In genomic region chr1:153035328-153035944, GRCm38 (mm10) we compare ENCODE assay signal across 8 mouse cellular contexts.
DNase-seq lines count a peak whose midpoint lies in the region; ATAC-seq and TF ChIP-seq lines count a peak whose summit lies in the region.

No protein-coding gene starts in this region.

- peak; percentile 81 for TF ChIP-seq CTCF in stomach, postnatal 0 days (IDR thresholded peaks at IDR 0.05; ENCODE audit: low read depth)

- 36% methylated on average over 6 of the region's 6 CpGs for WGBS in heart, embryonic 15.5 days
- 37% methylated on average over 6 of the region's 6 CpGs for WGBS in heart, embryonic 11.5 days (ENCODE audit: insufficient replicate concordance)
- 31% methylated on average over 6 of the region's 6 CpGs for WGBS in embryonic facial prominence, embryonic 12.5 days
- 32% methylated on average over 6 of the region's 6 CpGs for WGBS in hindbrain, embryonic 11.5 days
- WGBS in midbrain, embryonic 10.5 days: 42% methylated on average over 6 of the region's 6 CpGs
- 37% methylated on average over 6 of the region's 6 CpGs for WGBS in stomach, postnatal 0 days

- no peaks in the 10 kb centered on the region for H3K27me3 ChIP-seq in heart, embryonic 15.5 days
- no peaks in the 10 kb centered on the region for H3K27me3 ChIP-seq in heart, embryonic 11.5 days (ENCODE audit: control insufficient read depth, insufficient read depth, low read length)
- no peaks in the 10 kb centered on the region for H3K27me3 ChIP-seq in embryonic facial prominence, embryonic 12.5 days
- H3K27me3 ChIP-seq in hindbrain, embryonic 11.5 days (ENCODE audit: control insufficient read depth, insufficient read depth, low read length): no peaks in the 10 kb centered on the region
- H3K27me3 ChIP-seq in midbrain, embryonic 10.5 days (ENCODE audit: low read depth, poor library complexity, severe bottlenecking): no peaks in the 10 kb centered on the region
- no peaks in the 10 kb centered on the region for H3K27me3 ChIP-seq in stomach, postnatal 0 days (ENCODE audit: control insufficient read depth, insufficient read depth, low read length)

- DNase-seq in adrenal gland, postnatal 36 days: peak; percentile 39 to 65
- DNase-seq in hindbrain, embryonic 11.5 days (ENCODE audit: low spot score): peak; percentile 88
- DNase-seq in left cerebral cortex, adult 11 months (ENCODE audit: low spot score): peak; percentile 65
- peak; percentile 68 for DNase-seq in midbrain, embryonic 10.5 days (ENCODE audit: low spot score)
- DNase-seq in stomach, postnatal 0 days (ENCODE audit: low spot score): peak; percentile 58

- H3K4me1 ChIP-seq in heart, embryonic 15.5 days (replicated peaks): peaks cover 18% of the 10 kb centered on the region
- H3K4me1 ChIP-seq in heart, embryonic 11.5 days (ENCODE audit: control insufficient read depth, insufficient read depth, low read length): peaks cover 24% of the 10 kb centered on the region
- H3K4me1 ChIP-seq in embryonic facial prominence, embryonic 12.5 days: peaks cover 38% of the 10 kb centered on the region
- peaks cover 20% of the 10 kb centered on the region for H3K4me1 ChIP-seq in hindbrain, embryonic 11.5 days (replicated peaks; ENCODE audit: control insufficient read depth, insufficient read depth, low read length)
- H3K4me1 ChIP-seq in midbrain, embryonic 10.5 days: peaks cover 60% of the 10 kb centered on the region
- 0 out of 2 replicates have a peak, but pooled peaks cover 3% of the 10 kb centered on the region for H3K4me1 ChIP-seq in stomach, postnatal 0 days (replicated peaks; ENCODE audit: control insufficient read depth, insufficient read depth)

- ATAC-seq in heart, embryonic 15.5 days (replicated peaks; ENCODE audit: insufficient number of reproducible peaks, insufficient read depth, low FRiP score, low read depth): no peak
- ATAC-seq in heart, embryonic 11.5 days (replicated peaks; ENCODE audit: insufficient number of reproducible peaks, low FRiP score, low TSS enrichment): no peak
- ATAC-seq in embryonic facial prominence, embryonic 12.5 days (ENCODE audit: insufficient number of reproducible peaks, insufficient read depth, low FRiP score, low TSS enrichment): no peak
- peak; percentile 53 for ATAC-seq in hindbrain, embryonic 11.5 days (ENCODE audit: low FRiP score)
- no peak for ATAC-seq in stomach, postnatal 0 days (ENCODE audit: low FRiP score, low TSS enrichment)

- no peaks in the 10 kb centered on the region for H3K9me3 ChIP-seq in heart, embryonic 15.5 days (replicated peaks)
- 0 out of 2 replicates have a peak, but pooled peaks cover 2% of the 10 kb centered on the region for H3K9me3 ChIP-seq in heart, embryonic 11.5 days (replicated peaks; ENCODE audit: control insufficient read depth, low read length)
- H3K9me3 ChIP-seq in embryonic facial prominence, embryonic 12.5 days: no peaks in the 10 kb centered on the region
- no peaks in the 10 kb centered on the region for H3K9me3 ChIP-seq in hindbrain, embryonic 11.5 days (ENCODE audit: control insufficient read depth, low read length)
- H3K9me3 ChIP-seq in midbrain, embryonic 10.5 days (replicated peaks): peaks cover 7% of the 10 kb centered on the region; the same call in 1 of the 2 replicates
- no peaks in the 10 kb centered on the region for H3K9me3 ChIP-seq in stomach, postnatal 0 days (ENCODE audit: control insufficient read depth, low read length)

- no peaks in the 10 kb centered on the region for H3K36me3 ChIP-seq in heart, embryonic 15.5 days
- H3K36me3 ChIP-seq in heart, embryonic 11.5 days (ENCODE audit: control insufficient read depth, insufficient read depth, low read length): no peaks in the 10 kb centered on the region
- H3K36me3 ChIP-seq in embryonic facial prominence, embryonic 12.5 days: no peaks in the 10 kb centered on the region
- H3K36me3 ChIP-seq in hindbrain, embryonic 11.5 days (ENCODE audit: control insufficient read depth, insufficient read depth, low read length): no peaks in the 10 kb centered on the region
- no peaks in the 10 kb centered on the region for H3K36me3 ChIP-seq in midbrain, embryonic 10.5 days
- no peaks in the 10 kb centered on the region for H3K36me3 ChIP-seq in stomach, postnatal 0 days (ENCODE audit: control insufficient read depth, insufficient read depth, low read length)

- no peak overlapping the region for H3K9ac ChIP-seq in heart, embryonic 15.5 days
- no peak overlapping the region for H3K9ac ChIP-seq in heart, embryonic 11.5 days (ENCODE audit: low read depth, low read length)
- no peak overlapping the region for H3K9ac ChIP-seq in embryonic facial prominence, embryonic 12.5 days
- H3K9ac ChIP-seq in hindbrain, embryonic 11.5 days (ENCODE audit: low read depth, low read length): no peak overlapping the region
- H3K9ac ChIP-seq in stomach, postnatal 0 days (ENCODE audit: low read length): no peak overlapping the region

- no peak overlapping the region for H3K4me3 ChIP-seq in heart, embryonic 15.5 days
- H3K4me3 ChIP-seq in heart, embryonic 11.5 days (ENCODE audit: low read depth, low read length): no peak overlapping the region
- no peak overlapping the region for H3K4me3 ChIP-seq in embryonic facial prominence, embryonic 12.5 days
- H3K4me3 ChIP-seq in hindbrain, embryonic 11.5 days (ENCODE audit: low read depth, low read length): no peak overlapping the region
- no peak overlapping the region for H3K4me3 ChIP-seq in midbrain, embryonic 10.5 days
- H3K4me3 ChIP-seq in stomach, postnatal 0 days (ENCODE audit: low read depth, low read length): no peak overlapping the region

- no peak overlapping the region for H3K4me2 ChIP-seq in heart, embryonic 15.5 days
- no peak overlapping the region for H3K4me2 ChIP-seq in heart, embryonic 11.5 days
- no peak overlapping the region for H3K4me2 ChIP-seq in embryonic facial prominence, embryonic 12.5 days (replicated peaks)
- H3K4me2 ChIP-seq in hindbrain, embryonic 11.5 days (replicated peaks; ENCODE audit: low read depth, low read length): no peak overlapping the region
- H3K4me2 ChIP-seq in stomach, postnatal 0 days (replicated peaks; ENCODE audit: low read depth): no peak overlapping the region

- H3K27ac ChIP-seq in heart, embryonic 15.5 days: 0 out of 2 replicates have a peak overlapping the region, but pooled peaks have one; percentile 1
- H3K27ac ChIP-seq in heart, embryonic 11.5 days (ENCODE audit: low read depth, low read length): no peak overlapping the region
- peak overlapping the region; percentile 61; the same call in 1 of the 2 replicates for H3K27ac ChIP-seq in embryonic facial prominence, embryonic 12.5 days
- H3K27ac ChIP-seq in hindbrain, embryonic 11.5 days (ENCODE audit: low read depth, low read length): peak overlapping the region; percentile 85
- peak overlapping the region; percentile 82 for H3K27ac ChIP-seq in midbrain, embryonic 10.5 days (replicated peaks)
- H3K27ac ChIP-seq in stomach, postnatal 0 days (replicated peaks): no peak overlapping the region

- no peak for TF ChIP-seq EP300 in stomach, postnatal 0 days (optimal IDR thresholded peaks at IDR 0.05)

Comparison
In these comparisons a context has a peak if more than half of its experiments do, and no peak if none do; other contexts are left out.
1. H3K27ac ChIP-seq: peak in heart, embryonic 15.5 days (single experiment), embryonic facial prominence, embryonic 12.5 days (single experiment), hindbrain, embryonic 11.5 days (single experiment) and midbrain, embryonic 10.5 days (single experiment); none in heart, embryonic 11.5 days (single experiment) and stomach, postnatal 0 days (single experiment).
2. Peak in every context shown above with its lines, with median percentiles within 50 percentile points of each other: DNase-seq.